Mouse (Mus musculus) forebrain, embryonic 12.5 days (tissue): Measurements from ENCODE around the gene Mthfd2. TPM values are rescaled to one million over a fixed set of nuclear protein-coding genes. Genes with fewer than 3 reads are reported as not detected.
"Not testable (repeated sequence)": the region's sequence is repeated elsewhere in the genome, so short reads cannot be mapped to it uniquely, and the experiment has no call there.

ENCODE experiments used
- ATAC-seq: fragments of 200-750 bp; cut with Nextera tagmentation; 2 replicates; pipeline ENCODE4 v1.8.0; 2017; ENCODE audit warnings: moderate TSS enrichment; ENCODE audit not compliant: low FRiP score
- H3K27ac ChIP-seq: fragments of 300-500 bp; sonication (generic); 2 replicates; pipeline ENCODE4 v1.5.1; 2016; ENCODE audit warnings: mild to moderate bottlenecking
- H3K27me3 ChIP-seq: fragments of 300-500 bp; sonication (generic); 2 replicates; pipeline ENCODE4 v1.6.1; 2016; ENCODE audit warnings: mild to moderate bottlenecking
- H3K36me3 ChIP-seq: fragments of 300-500 bp; sonication (generic); replicated peaks from 2 replicates; pipeline ENCODE4 v1.6.1; 2016; ENCODE audit warnings: mild to moderate bottlenecking
- H3K4me1 ChIP-seq: fragments of 300-500 bp; sonication (generic); 2 replicates; pipeline ENCODE4 v1.6.1; 2016
- H3K4me2 ChIP-seq: fragments of 300-500 bp; sonication (generic); 2 replicates; pipeline ENCODE4 v1.6.1; 2016; ENCODE audit warnings: mild to moderate bottlenecking, moderate library complexity
- H3K4me3 ChIP-seq: fragments of 300-500 bp; sonication (generic); replicated peaks from 2 replicates; pipeline ENCODE4 v1.5.1; 2016; ENCODE audit warnings: mild to moderate bottlenecking
- H3K9ac ChIP-seq: fragments of 300-500 bp; sonication (generic); 2 replicates; pipeline ENCODE4 v1.6.1; 2016; ENCODE audit warnings: mild to moderate bottlenecking
- H3K9me3 ChIP-seq: fragments of 300-500 bp; sonication (generic); 2 replicates; pipeline ENCODE4 v1.6.1; 2016
- WGBS: fragments of 180-500 bp; shearing (Covaris S2); methylation state at CpG from one replicate; pipeline ENCODE4 v1.1.7; 2016; 5-methylcytosine and 5-hydroxymethylcytosine counted together
- polyA plus RNA-seq: library from polyadenylated mRNA; unstranded; fragments of >200 nt; fragmentation: Nextera tagmentation; extraction: Ambion mirVana; gene quantifications from 2 replicates; pipeline ENCODE4 v1.2.1, GENCODE M21; 2016

Gene Mthfd2
- polyA plus RNA-seq, 1 experiment from 2014 or later = 35.8 TPM

- Histone ChIP-seq H3K36me3 (peaks cover 26% of the 10 kb centered on the region), H3K9ac (0 out of 2 replicates have a peak overlapping the region, but pooled peaks have one; percentile 13), H3K9me3 (no peaks in the 10 kb centered on the region), H3K4me3 (no peak overlapping the region), H3K27ac (no peak overlapping the region), H3K4me1 (peaks cover 16% of the 10 kb centered on the region), H3K27me3 (no peaks in the 10 kb centered on the region), H3K4me2 (no peak overlapping the region)
- ATAC-seq = no peak
- WGBS = 83% methylated on average over 7 of the region's 7 CpGs
Observed at GRCm38 (mm10) chr6:83351490-83352160, 25.9 kb upstream of the Mthfd2 start.

DNA sequence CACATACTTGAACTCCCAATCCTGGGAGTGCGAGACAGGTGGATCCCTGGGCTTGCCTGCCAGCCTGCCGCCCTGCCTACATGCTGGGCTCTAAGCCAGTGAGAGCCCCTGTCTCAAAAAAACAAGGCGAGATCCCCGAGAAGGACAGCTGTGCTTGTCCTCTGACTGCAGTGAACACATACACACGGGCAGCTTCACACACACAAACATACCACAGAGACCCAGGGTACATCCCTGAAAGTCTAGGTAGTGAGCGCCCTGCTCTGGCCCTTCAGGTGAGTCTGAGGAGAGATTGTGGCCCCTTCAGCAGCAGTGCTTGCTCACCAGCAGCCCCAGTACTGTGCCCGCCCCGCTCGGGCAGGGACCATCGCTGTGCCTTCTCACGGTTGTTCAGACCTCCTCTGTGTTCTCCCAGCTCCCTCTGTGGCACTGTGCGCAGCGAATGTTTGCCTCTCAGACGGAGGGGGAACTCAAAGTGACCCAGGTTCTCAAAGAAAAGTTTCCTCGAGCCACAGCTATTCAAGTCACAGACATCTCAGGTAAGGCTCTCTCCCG lies 25.2 kb upstream of the Mthfd2 start:
- no peak overlapping the region for H3K4me2 ChIP-seq
- no peak for ATAC-seq
- 90% methylated on average over 16 of the region's 16 CpGs for WGBS
- H3K9ac ChIP-seq = no peak overlapping the region
- H3K27ac ChIP-seq = no peak overlapping the region
- no peak overlapping the region for H3K4me3 ChIP-seq
- H3K36me3 ChIP-seq = peaks cover 26% of the 10 kb centered on the region
- peaks cover 16% of the 10 kb centered on the region for H3K4me1 ChIP-seq
- no peaks in the 10 kb centered on the region for H3K9me3 ChIP-seq
- no peaks in the 10 kb centered on the region for H3K27me3 ChIP-seq

- H3K4me2 ChIP-seq = peak overlapping the region; percentile 58
- H3K9ac ChIP-seq = peak overlapping the region; percentile 74
- ATAC-seq = no peak
- no peaks in the 10 kb centered on the region for H3K27me3 ChIP-seq
- no peaks in the 10 kb centered on the region for H3K9me3 ChIP-seq
- peaks cover 22% of the 10 kb centered on the region for H3K36me3 ChIP-seq
- H3K4me3 ChIP-seq = peak overlapping the region; percentile 73
- peaks cover 16% of the 10 kb centered on the region for H3K4me1 ChIP-seq
- no peak overlapping the region for H3K27ac ChIP-seq
- 83% methylated on average over 7 of the region's 7 CpGs for WGBS
Observed at GRCm38 (mm10) chr6:83350172-83350571, 24.5 kb upstream of the Mthfd2 start.

GRCm38 (mm10) chr6:83349274-83349958 lies 23.7 kb upstream of the Mthfd2 start:
- peak; percentile 96 for ATAC-seq

GRCm38 (mm10) chr6:83348873-83349272 lies 23.2 kb upstream of the Mthfd2 start, which contains the start of gene Bola3:
Bola3 (plus strand) TSS chr6:83349147.
- no peaks in the 10 kb centered on the region for H3K9me3 ChIP-seq
- no peak within 1 kb of the TSS for H3K27ac ChIP-seq
- peaks cover 9% of the 10 kb centered on the region for H3K36me3 ChIP-seq
- WGBS = 27% methylated on average over 6 of the region's 6 CpGs
- H3K27me3 ChIP-seq = no peaks in the 10 kb centered on the region
- peak within 1 kb of the TSS; percentile 73 for H3K4me3 ChIP-seq
- ATAC-seq = 0 out of 2 replicates have a peak, but pooled peaks have one; percentile 5
- H3K9ac ChIP-seq = peak within 1 kb of the TSS; percentile 74
- H3K4me1 ChIP-seq = peaks cover 16% of the 10 kb centered on the region
- H3K4me2 ChIP-seq = peak within 1 kb of the TSS; percentile 58

More at GRCm38 (mm10) chr6:83349274-83349958, 23.7 kb upstream of the Mthfd2 start:
- Histone ChIP-seq H3K4me1 (peaks cover 16% of the 10 kb centered on the region), H3K36me3 (peaks cover 15% of the 10 kb centered on the region), H3K9ac (peak overlapping the region; percentile 74), H3K9me3 (no peaks in the 10 kb centered on the region), H3K27ac (no peak overlapping the region), H3K4me2 (peak overlapping the region; percentile 58), H3K27me3 (no peaks in the 10 kb centered on the region), H3K4me3 (peak overlapping the region; percentile 73)
- under 1% methylated on average over 53 of the region's 53 CpGs for WGBS

- no peaks in the 10 kb centered on the region for H3K9me3 ChIP-seq
Observed at GRCm38 (mm10) chr6:83347916-83348315, 22.2 kb upstream of the Mthfd2 start.

DNA sequence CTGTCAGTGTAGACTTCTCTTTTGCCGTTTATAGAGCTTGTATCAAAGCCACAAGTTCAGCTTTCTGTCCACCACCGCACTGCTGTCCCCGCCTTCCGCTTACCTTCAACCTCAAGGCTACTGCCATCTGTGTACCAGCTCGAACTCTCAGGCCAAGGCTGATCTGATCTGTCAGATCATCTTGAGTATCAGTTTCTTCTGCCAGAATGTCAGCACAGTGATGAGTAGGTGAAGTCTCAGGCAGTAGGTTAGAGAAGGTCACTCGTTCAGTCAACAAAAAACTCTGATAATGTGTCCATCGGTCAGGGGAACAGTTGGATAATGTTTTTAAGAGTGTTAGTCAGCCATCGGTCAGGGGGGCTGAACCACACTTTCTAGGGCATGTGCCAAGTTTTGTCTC lies 19.6 kb upstream of the Mthfd2 start:
- H3K27ac ChIP-seq, H3K9ac ChIP-seq, H3K27me3 ChIP-seq, H3K9me3 ChIP-seq, H3K4me2 ChIP-seq, ATAC-seq, H3K4me3 ChIP-seq: not testable (repeated sequence)
- 92% methylated on average over 8 of the region's 8 CpGs for WGBS
- H3K4me1 ChIP-seq = peaks cover 10% of the 10 kb centered on the region
- H3K36me3 ChIP-seq = peaks cover 30% of the 10 kb centered on the region

More at GRCm38 (mm10) chr6:83347916-83348315, 22.2 kb upstream of the Mthfd2 start:
- Histone ChIP-seq H3K4me3 (no peak overlapping the region), H3K27ac (no peak overlapping the region), H3K9ac (no peak overlapping the region), H3K4me1 (peaks cover 16% of the 10 kb centered on the region), H3K4me2 (no peak overlapping the region), H3K36me3 (peaks cover 6% of the 10 kb centered on the region; the same call in 1 of the 2 replicates), H3K27me3 (no peaks in the 10 kb centered on the region)
- no peak for ATAC-seq
- WGBS = 92% methylated on average over 3 of the region's 3 CpGs

- Histone ChIP-seq H3K9ac (no peak overlapping the region), H3K4me2 (no peak overlapping the region), H3K4me3 (no peak overlapping the region), H3K27ac (no peak overlapping the region), H3K4me1 (no peaks in the 10 kb centered on the region), H3K9me3 (no peaks in the 10 kb centered on the region), H3K27me3 (no peaks in the 10 kb centered on the region), H3K36me3 (peaks cover 50% of the 10 kb centered on the region)
- WGBS = 92% methylated on average over 2 of the region's 2 CpGs
- no peak for ATAC-seq
Observed at GRCm38 (mm10) chr6:83342957-83343356, 17.2 kb upstream of the Mthfd2 start.

GRCm38 (mm10) chr6:83341387-83341786 lies 15.7 kb upstream of the Mthfd2 start:
- H3K36me3 ChIP-seq = peaks cover 59% of the 10 kb centered on the region
- WGBS = 79% methylated on average over 3 of the region's 3 CpGs
- H3K9ac ChIP-seq = no peak overlapping the region
- H3K4me1 ChIP-seq = no peaks in the 10 kb centered on the region
- no peak for ATAC-seq
- H3K4me2 ChIP-seq = no peak overlapping the region
- H3K4me3 ChIP-seq = no peak overlapping the region
- H3K27me3 ChIP-seq = no peaks in the 10 kb centered on the region
- H3K9me3 ChIP-seq = no peaks in the 10 kb centered on the region
- no peak overlapping the region for H3K27ac ChIP-seq

DNA sequence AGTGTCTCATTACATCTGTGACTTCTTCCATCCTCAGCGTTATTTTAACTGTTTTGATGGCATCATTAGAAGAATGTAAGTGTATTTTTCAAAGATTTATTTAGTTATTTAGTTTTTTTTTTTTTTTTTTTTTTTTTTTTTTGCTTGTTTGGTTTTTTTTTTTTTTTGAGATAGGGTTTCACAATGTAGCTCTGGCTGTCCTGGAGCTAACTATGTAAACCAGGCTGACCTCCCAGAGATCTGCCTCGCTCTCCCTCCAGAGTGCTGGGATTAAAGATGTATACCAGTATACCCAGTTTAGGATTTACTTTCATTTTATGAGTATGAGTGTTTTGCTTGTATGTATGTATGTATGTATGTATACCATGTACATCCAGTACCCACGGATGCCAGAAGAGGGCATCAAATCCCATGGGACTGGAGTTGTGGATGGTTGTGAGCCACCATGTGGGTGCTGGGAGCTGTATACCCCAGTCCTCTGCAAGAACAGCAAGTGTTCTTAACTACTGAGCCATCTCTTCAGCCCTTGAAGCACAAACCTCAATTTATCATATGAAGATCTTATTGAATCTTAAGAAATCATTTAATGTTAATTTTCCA lies 2.0 kb upstream of the Mthfd2 start:
- H3K9ac ChIP-seq = no peak overlapping the region
- no peak for ATAC-seq
- no peak overlapping the region for H3K4me3 ChIP-seq
- peaks cover 14% of the 10 kb centered on the region for H3K4me1 ChIP-seq
- 93% methylated on average over 3 of the region's 3 CpGs for WGBS
- no peak overlapping the region for H3K4me2 ChIP-seq
- H3K27ac ChIP-seq = no peak overlapping the region
- no peaks in the 10 kb centered on the region for H3K27me3 ChIP-seq
- H3K36me3 ChIP-seq = peaks cover 30% of the 10 kb centered on the region
- H3K9me3 ChIP-seq = no peaks in the 10 kb centered on the region

GRCm38 (mm10) chr6:83326761-83327160 lies 1.1 kb upstream of the Mthfd2 start:
- Histone ChIP-seq H3K9ac (peak overlapping the region; percentile 98), H3K9me3 (no peaks in the 10 kb centered on the region), H3K27me3 (no peaks in the 10 kb centered on the region), H3K4me2 (peak overlapping the region; percentile 78), H3K27ac (no peak overlapping the region), H3K36me3 (peaks cover 23% of the 10 kb centered on the region), H3K4me3 (peak overlapping the region; percentile 97), H3K4me1 (peaks cover 14% of the 10 kb centered on the region)
- WGBS = 75% methylated on average over 6 of the region's 6 CpGs
- ATAC-seq = no peak

- H3K4me2 ChIP-seq = peak overlapping the region; percentile 78
- H3K4me1 ChIP-seq = peaks cover 14% of the 10 kb centered on the region
- peak overlapping the region; percentile 97 for H3K4me3 ChIP-seq
- H3K27me3 ChIP-seq = no peaks in the 10 kb centered on the region
- peak overlapping the region; percentile 93 for H3K27ac ChIP-seq
- WGBS = 7% methylated on average over 6 of the region's 6 CpGs
- H3K9me3 ChIP-seq = no peaks in the 10 kb centered on the region
- peak overlapping the region; percentile 98 for H3K9ac ChIP-seq
- ATAC-seq = peak; percentile 39; the same call in 1 of the 2 replicates
- H3K36me3 ChIP-seq = peaks cover 19% of the 10 kb centered on the region
Observed at GRCm38 (mm10) chr6:83326394-83326736, 657 bp upstream of the Mthfd2 start.
